Mouse (Mus musculus): ENCODE data around the gene Olfr1389.

DNA sequence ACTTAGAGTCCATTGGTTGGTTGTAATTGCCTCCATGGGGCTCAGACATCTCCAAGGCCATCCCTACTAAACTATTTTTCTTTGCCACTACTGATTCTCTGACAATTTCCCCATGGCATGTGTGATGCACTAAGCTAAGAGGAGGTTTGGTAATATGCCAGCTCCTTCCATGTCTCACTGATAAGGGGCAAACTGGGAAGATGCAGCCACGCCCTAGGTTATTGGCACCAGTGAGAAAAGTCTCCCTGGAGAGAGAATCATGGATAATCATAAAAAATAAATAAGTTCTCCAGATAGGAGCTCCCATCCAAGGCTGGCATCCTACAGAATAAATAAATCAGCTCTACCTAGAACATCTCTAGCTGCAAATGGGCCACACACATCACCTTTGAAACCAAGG, 32.2 kb downstream of the Olfr1389 start, which contains the start of gene Olfr1387:
- TF ChIP-seq CTCF (IDR thresholded peaks at IDR 0.05) = no peak
- no peak for TF ChIP-seq EP300 (IDR thresholded peaks at IDR 0.05)

Measured in lung, postnatal 0 days (tissue).